Mouse (Mus musculus): Measurements from ENCODE around the gene Anapc7.
"Not testable (repeated sequence)": the region's sequence is repeated elsewhere in the genome, so short reads cannot be mapped to it uniquely, and the experiment has no call there.

DNA sequence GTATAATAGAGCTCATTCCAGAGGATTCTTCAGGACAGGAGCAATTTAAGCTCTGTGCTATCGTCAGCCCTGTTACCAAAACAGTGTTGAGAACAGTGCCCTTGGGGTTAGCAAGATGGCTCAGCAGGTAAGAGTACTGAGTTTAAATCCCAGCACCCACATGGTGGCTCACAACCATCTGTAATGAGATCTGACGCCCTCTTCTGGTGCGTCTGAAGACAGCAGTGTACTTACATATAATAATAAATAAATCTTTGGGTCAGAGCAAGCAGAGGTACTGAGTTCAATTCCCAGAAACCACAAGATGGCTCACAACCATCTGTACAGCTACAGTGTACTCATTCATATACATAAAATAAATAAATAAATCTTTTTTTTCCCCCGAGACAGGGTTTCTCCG lies 64.8 kb downstream of the Anapc7 start:
- 0 out of 2 replicates have a peak, but pooled peaks have one; percentile 1 for TF ChIP-seq CTCF (IDR thresholded peaks at IDR 0.05)
- not testable (repeated sequence) for TF ChIP-seq EP300 (IDR thresholded peaks at IDR 0.05)
